Comparison of ENCODE assay signal across 24 mouse cellular contexts in genomic region chr4:100925153-100925552, GRCm38 (mm10).
DNase-seq lines count a peak whose midpoint lies in the region; ATAC-seq lines count a peak whose summit lies in the region.
"Had no signal": no experiment of that assay in that cellular context is flagged by ENCODE, and none has a peak within 500 bp of the region (broad histone marks: within the 10 kb centered on the region; RNA-seq: fewer than 3 reads in every experiment).

No protein-coding gene starts in this region.

- H3K36me3 ChIP-seq in heart, embryonic 10.5 days, result peaks cover 10% of the 10 kb centered on the region
- H3K36me3 ChIP-seq in limb, embryonic 10.5 days, result peaks cover 36% of the 10 kb centered on the region
- H3K36me3 ChIP-seq in limb, embryonic 13.5 days, result peaks cover 19% of the 10 kb centered on the region
- no peaks in the 10 kb centered on the region for H3K36me3 ChIP-seq in liver, embryonic 12.5 days
- H3K36me3 ChIP-seq: forebrain, embryonic 15.5 days; G1E had no signal

- H3K27me3 ChIP-seq in heart, embryonic 10.5 days (ENCODE audit: insufficient read depth, poor library complexity, severe bottlenecking), result no peaks in the 10 kb centered on the region
- no peaks in the 10 kb centered on the region for H3K27me3 ChIP-seq in limb, embryonic 10.5 days (ENCODE audit: low read depth, poor library complexity, severe bottlenecking)
- no peaks in the 10 kb centered on the region for H3K27me3 ChIP-seq in limb, embryonic 13.5 days
- no peaks in the 10 kb centered on the region for H3K27me3 ChIP-seq in liver, embryonic 12.5 days (replicated peaks)
- H3K27me3 ChIP-seq: embryonic facial prominence, embryonic 12.5 days; forebrain, embryonic 13.5 days; forebrain, embryonic 15.5 days; Patski had no signal

- no peak overlapping the region for H3K4me3 ChIP-seq in heart, embryonic 10.5 days
- no peak overlapping the region for H3K4me3 ChIP-seq in limb, embryonic 10.5 days
- H3K4me3 ChIP-seq in limb, embryonic 13.5 days, result no peak overlapping the region
- no peak overlapping the region for H3K4me3 ChIP-seq in liver, embryonic 12.5 days
- H3K4me3 ChIP-seq: embryonic facial prominence, embryonic 10.5 days; embryonic facial prominence, embryonic 12.5 days; forebrain, embryonic 13.5 days; forebrain, embryonic 15.5 days had no signal

- no peak overlapping the region for H3K9ac ChIP-seq in limb, embryonic 13.5 days
- no peak overlapping the region for H3K9ac ChIP-seq in liver, embryonic 12.5 days
- H3K9ac ChIP-seq: embryonic facial prominence, embryonic 12.5 days; forebrain, embryonic 13.5 days; forebrain, embryonic 15.5 days had no signal

- WGBS in heart, embryonic 10.5 days, result 93% methylated on average over 1 of the region's 1 CpGs
- 37% methylated on average over 1 of the region's 1 CpGs for WGBS in limb, embryonic 10.5 days
- 9% methylated on average over 1 of the region's 1 CpGs for WGBS in limb, embryonic 13.5 days
- WGBS in liver, embryonic 12.5 days (ENCODE audit: insufficient replicate concordance), result 68% methylated on average over 1 of the region's 1 CpGs

- ATAC-seq in limb, embryonic 13.5 days (ENCODE audit: low FRiP score, low read depth), result no peak
- ATAC-seq in liver, embryonic 12.5 days, result no peak
- ATAC-seq: activated CD4-positive, CD25-positive, alpha-beta regulatory T cell, adult 4 months; CD4-positive, CD25-positive, alpha-beta regulatory T cell, adult 4 months; forebrain, embryonic 13.5 days; forebrain, embryonic 15.5 days; Patski had no signal

- no peak overlapping the region for H3K4me2 ChIP-seq in limb, embryonic 13.5 days (replicated peaks)
- no peak overlapping the region for H3K4me2 ChIP-seq in liver, embryonic 12.5 days
- H3K4me2 ChIP-seq: embryonic facial prominence, embryonic 12.5 days; forebrain, embryonic 13.5 days; forebrain, embryonic 15.5 days had no signal

- peak; percentile 4 for DNase-seq in heart, adult 11 months
- DNase-seq in heart, embryonic 10.5 days (ENCODE audit: low spot score), result no peak
- DNase-seq in forelimb bud, embryonic 11.5 days (ENCODE audit: low read depth, low spot score), result peak; percentile 57
- no peak for DNase-seq in limb, embryonic 10.5 days (ENCODE audit: low spot score)
- DNase-seq in urinary bladder, postnatal 4 days (ENCODE audit: low spot score in 2 of 2), result no peak
- DNase-seq: adrenal gland, adult 8-10 months; adrenal gland, postnatal 14 days; adrenal gland, postnatal 36 days; B cell, adult 2 months; cerebellum, adult 11-12 months; cerebellum, adult 2 months; cerebellum, adult 9-11 months; cerebellum, postnatal 14 days; cerebellum, postnatal 36 days had no signal

- H3K27ac ChIP-seq in heart, embryonic 10.5 days, result no peak overlapping the region
- peak overlapping the region; percentile 68; the same call in 1 of the 2 replicates for H3K27ac ChIP-seq in limb, embryonic 10.5 days
- 0 out of 2 replicates have a peak overlapping the region, but pooled peaks have one; percentile 6 for H3K27ac ChIP-seq in limb, embryonic 13.5 days
- no peak overlapping the region for H3K27ac ChIP-seq in liver, embryonic 12.5 days
- H3K27ac ChIP-seq: forebrain, embryonic 13.5 days; forebrain, embryonic 15.5 days had no signal

- no peaks in the 10 kb centered on the region for H3K4me1 ChIP-seq in heart, embryonic 10.5 days
- H3K4me1 ChIP-seq in limb, embryonic 10.5 days, result peaks cover 67% of the 10 kb centered on the region
- peaks cover 59% of the 10 kb centered on the region for H3K4me1 ChIP-seq in limb, embryonic 13.5 days
- no peaks in the 10 kb centered on the region for H3K4me1 ChIP-seq in liver, embryonic 12.5 days

- no peaks in the 10 kb centered on the region for H3K9me3 ChIP-seq in heart, embryonic 10.5 days
- H3K9me3 ChIP-seq in limb, embryonic 10.5 days (replicated peaks), result no peaks in the 10 kb centered on the region
- no peaks in the 10 kb centered on the region for H3K9me3 ChIP-seq in limb, embryonic 13.5 days
- H3K9me3 ChIP-seq in liver, embryonic 12.5 days (replicated peaks), result no peaks in the 10 kb centered on the region
- H3K9me3 ChIP-seq: embryonic facial prominence, embryonic 10.5 days; embryonic facial prominence, embryonic 12.5 days; forebrain, embryonic 13.5 days; forebrain, embryonic 15.5 days; G1E had no signal

Comparison
In these comparisons a context has a peak if more than half of its experiments do, and no peak if none do; other contexts are left out.
1. DNase-seq: peak in heart, adult 11 months (single experiment) and forelimb bud, embryonic 11.5 days (single experiment); none in heart, embryonic 10.5 days (single experiment), limb, embryonic 10.5 days (single experiment) and urinary bladder, postnatal 4 days (0 of 2).
2. H3K27ac ChIP-seq: peak in limb, embryonic 10.5 days (single experiment) and limb, embryonic 13.5 days (single experiment); none in heart, embryonic 10.5 days (single experiment) and liver, embryonic 12.5 days (single experiment).